Mouse (Mus musculus) erythroblast, embryonic 14.5 days (primary cell): ENCODE measurements around the gene Irf1.

ENCODE experiments used
- GATA1 ChIP-seq: IDR thresholded peaks from 2 replicates; pipeline ENCODE4 v1.6.1; 2012; ENCODE audit warnings: low read length, inconsistent platforms, mixed read lengths
- TAL1 ChIP-seq: IDR thresholded peaks from 3 replicates; pipeline ENCODE4 v1.6.1; 2012; ENCODE audit warnings: low read length, inconsistent platforms, mixed read lengths

GRCm38 (mm10) chr11:53761822-53762221, 8.0 kb upstream of the Irf1 start:
- TF ChIP-seq TAL1: no peak
- TF ChIP-seq GATA1: no peak
